ENCODE assay signal across 8 mouse cellular contexts in the genomic region with DNA sequence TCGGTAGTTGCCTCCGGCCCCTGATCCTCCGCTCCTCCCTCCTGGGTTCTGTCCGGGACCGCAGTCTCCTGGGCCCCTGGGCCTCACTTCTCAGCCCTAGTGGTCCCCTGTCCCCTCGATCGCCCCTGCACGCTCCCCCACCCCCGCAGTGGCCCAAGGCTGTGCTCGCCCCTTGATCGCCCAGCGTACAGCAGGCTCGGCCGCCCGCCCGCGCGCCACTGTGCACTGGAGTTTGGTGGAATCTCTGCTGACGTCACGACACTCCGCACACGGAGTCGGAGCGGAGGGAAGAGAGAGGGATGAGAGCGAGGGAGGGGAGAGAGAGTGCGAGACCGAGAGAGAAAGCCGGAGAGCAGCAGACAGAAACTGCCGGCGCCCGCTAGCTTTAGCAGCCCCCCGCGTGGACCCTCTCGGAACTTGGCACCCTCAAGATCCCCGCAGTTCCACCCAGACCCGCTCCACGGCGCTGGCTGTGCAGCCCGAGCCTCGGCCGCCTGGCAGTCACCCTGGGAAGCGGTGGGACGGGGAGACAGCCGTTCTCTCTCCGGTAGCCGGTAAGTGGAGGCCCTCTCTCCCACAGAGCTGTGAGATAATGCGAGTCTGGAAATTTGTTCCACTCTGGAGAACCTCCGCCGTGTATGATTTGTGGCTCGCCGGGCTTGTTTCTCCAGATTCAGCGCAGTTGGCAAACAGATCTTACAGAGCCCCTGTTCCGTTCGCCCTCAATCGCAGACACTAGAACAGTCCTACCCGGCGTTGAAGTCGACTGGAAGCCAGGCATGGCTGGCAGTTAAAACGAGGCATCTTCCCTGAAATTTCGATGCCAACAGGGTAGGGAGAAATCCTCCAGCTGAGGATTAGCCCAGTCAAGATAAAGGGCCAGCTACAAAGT. TPM values are rescaled to one million over a fixed set of nuclear protein-coding genes. Genes with fewer than 3 reads are reported as not detected.
A peak's percentile ranks its signal among the peaks of the same experiment; 100 is the strongest.
DNase-seq lines count a peak whose midpoint lies in the region; ATAC-seq lines count a peak whose summit lies in the region.

A gene (plus strand): TSS at position 270 of the 892 bp plus-strand sequence.

- WGBS in heart, embryonic 10.5 days = under 1% methylated on average over 60 of the region's 60 CpGs
- under 1% methylated on average over 60 of the region's 60 CpGs for WGBS in heart, embryonic 15.5 days
- 1% methylated on average over 60 of the region's 60 CpGs for WGBS in liver, embryonic 11.5 days
- under 1% methylated on average over 60 of the region's 60 CpGs for WGBS in stomach, embryonic 15.5 days

- peaks cover 43% of the 10 kb centered on the region for H3K4me1 ChIP-seq in heart, embryonic 10.5 days
- no peaks in the 10 kb centered on the region for H3K4me1 ChIP-seq in brown adipose tissue, adult 24 weeks (ENCODE audit: control insufficient read depth, insufficient read depth, insufficient read length, low read length)
- H3K4me1 ChIP-seq in heart, embryonic 15.5 days (replicated peaks) = peaks cover 34% of the 10 kb centered on the region
- no peaks in the 10 kb centered on the region for H3K4me1 ChIP-seq in liver, embryonic 11.5 days (replicated peaks; ENCODE audit: control insufficient read depth, insufficient read depth, low read length)
- H3K4me1 ChIP-seq in stomach, embryonic 15.5 days = peaks cover 22% of the 10 kb centered on the region

- no peaks in the 10 kb centered on the region for H3K36me3 ChIP-seq in heart, embryonic 10.5 days
- H3K36me3 ChIP-seq in heart, embryonic 15.5 days = no peaks in the 10 kb centered on the region
- H3K36me3 ChIP-seq in liver, embryonic 11.5 days (ENCODE audit: control insufficient read depth, insufficient read depth, low read length) = no peaks in the 10 kb centered on the region
- no peaks in the 10 kb centered on the region for H3K36me3 ChIP-seq in stomach, embryonic 15.5 days

- DNase-seq in heart, embryonic 10.5 days (ENCODE audit: low spot score) = peak; percentile 84
- DNase-seq in heart, adult 8-10 months (ENCODE audit: low spot score) = no peak
- DNase-seq in liver, embryonic 11.5 days (ENCODE audit: low spot score) = peak; percentile 59
- no peak for DNase-seq in left cerebral cortex, postnatal 10 days (ENCODE audit: extremely low spot score in 1 of 2, low spot score in 2 of 2)
- DNase-seq in cerebellum, adult 8-10 months = no peak

- H3K9ac ChIP-seq in heart, embryonic 15.5 days = peak within 1 kb of the TSS; percentile 42; the same call in 1 of the 2 replicates
- peak within 1 kb of the TSS; percentile 54; the same call in 1 of the 2 replicates for H3K9ac ChIP-seq in liver, embryonic 11.5 days (ENCODE audit: low read depth, low read length)
- H3K9ac ChIP-seq in stomach, embryonic 15.5 days = peak within 1 kb of the TSS; percentile 19; the same call in 1 of the 2 replicates

- H3K9me3 ChIP-seq in heart, embryonic 10.5 days = no peaks in the 10 kb centered on the region
- no peaks in the 10 kb centered on the region for H3K9me3 ChIP-seq in heart, embryonic 15.5 days (replicated peaks)
- no peaks in the 10 kb centered on the region for H3K9me3 ChIP-seq in liver, embryonic 11.5 days (ENCODE audit: control insufficient read depth, low read length)
- no peaks in the 10 kb centered on the region for H3K9me3 ChIP-seq in stomach, embryonic 15.5 days

- intact Hi-C loops in left cerebral cortex, postnatal 10 days (cut with DNase I) = no loop called here

- peak within 1 kb of the TSS; percentile 84 for H3K4me2 ChIP-seq in heart, embryonic 15.5 days
- H3K4me2 ChIP-seq in liver, embryonic 11.5 days = peak within 1 kb of the TSS; percentile 44
- peak within 1 kb of the TSS; percentile 66 for H3K4me2 ChIP-seq in stomach, embryonic 15.5 days

- peaks cover 95% of the 10 kb centered on the region for H3K27me3 ChIP-seq in heart, embryonic 10.5 days (ENCODE audit: insufficient read depth, poor library complexity, severe bottlenecking)
- peaks cover 92% of the 10 kb centered on the region for H3K27me3 ChIP-seq in heart, embryonic 15.5 days
- H3K27me3 ChIP-seq in liver, embryonic 11.5 days (replicated peaks; ENCODE audit: control insufficient read depth, insufficient read depth, low read length) = peaks cover 94% of the 10 kb centered on the region
- H3K27me3 ChIP-seq in stomach, embryonic 15.5 days (replicated peaks) = peaks cover 76% of the 10 kb centered on the region

- ATAC-seq in heart, embryonic 15.5 days (replicated peaks; ENCODE audit: insufficient number of reproducible peaks, insufficient read depth, low FRiP score, low read depth) = peak; percentile 61
- peak; percentile 34; the same call in 1 of the 2 replicates for ATAC-seq in liver, embryonic 11.5 days (replicated peaks; ENCODE audit: low FRiP score)
- peak; percentile 66; the same call in 1 of the 2 replicates for ATAC-seq in stomach, embryonic 15.5 days (ENCODE audit: insufficient read depth, low FRiP score, low read depth)

- H3K4me3 ChIP-seq in heart, embryonic 10.5 days = peak within 1 kb of the TSS; percentile 66
- H3K4me3 ChIP-seq in brown adipose tissue, adult 24 weeks (ENCODE audit: insufficient read depth, low read depth, low read length) = peak within 1 kb of the TSS; percentile 23
- peak within 1 kb of the TSS; percentile 47 for H3K4me3 ChIP-seq in heart, embryonic 15.5 days
- H3K4me3 ChIP-seq in liver, embryonic 11.5 days (ENCODE audit: low read depth, low read length) = peak within 1 kb of the TSS; percentile 40
- peak within 1 kb of the TSS; percentile 50 for H3K4me3 ChIP-seq in stomach, embryonic 15.5 days (replicated peaks)

- 0 out of 2 replicates have a peak within 1 kb of the TSS, but pooled peaks have one; percentile 59 for H3K27ac ChIP-seq in heart, embryonic 10.5 days
- H3K27ac ChIP-seq in brown adipose tissue, adult 24 weeks (replicated peaks; ENCODE audit: low read depth, low read length) = no peak within 1 kb of the TSS
- no peak within 1 kb of the TSS for H3K27ac ChIP-seq in heart, embryonic 15.5 days
- H3K27ac ChIP-seq in liver, embryonic 11.5 days (ENCODE audit: low read depth, low read length) = no peak within 1 kb of the TSS
- peak within 1 kb of the TSS; percentile 21; the same call in 1 of the 2 replicates for H3K27ac ChIP-seq in stomach, embryonic 15.5 days

RNA-seq across cellular contexts. Expression of the gene that starts here (rescaled TPM):
- 35.1 and 60.0 TPM in 2 replicates for polyA plus RNA-seq in heart, embryonic 10.5 days (2016; fragmentation: Nextera tagmentation; extraction: Ambion mirVana)
- 1 to 10 TPM in 1 of 4 experiments, under 1 TPM in 3; 0.57 to 1.4 (median 0.69) TPM for total RNA-seq in heart, adult 8-10 months (2022)
- 0.59 TPM in 1 of 2 replicates, not detected in the other for polyA plus RNA-seq in brown adipose tissue, adult 24 weeks (2012; ENCODE audit: insufficient read depth, insufficient read length, missing spikeins)
- polyA plus RNA-seq in heart, embryonic 15.5 days (2015; fragmentation: Nextera tagmentation; extraction: Ambion mirVana) = 15.0 and 19.2 TPM in 2 replicates
- 17.7 and 23.1 TPM in 2 replicates for polyA plus RNA-seq in liver, embryonic 11.5 days (2014; fragmentation: Nextera tagmentation; extraction: Ambion mirVana)
- 16.5 and 23.8 TPM in 2 replicates for polyA plus RNA-seq in stomach, embryonic 15.5 days (2015; fragmentation: Nextera tagmentation; extraction: Ambion mirVana)
- total RNA-seq in left cerebral cortex, postnatal 10 days (2021) = not detected

Comparison
In these comparisons a context has a peak if more than half of its experiments do, and no peak if none do; other contexts are left out.
1. DNase-seq: peak in heart, embryonic 10.5 days (single experiment) and liver, embryonic 11.5 days (single experiment); none in heart, adult 8-10 months (single experiment), left cerebral cortex, postnatal 10 days (0 of 2) and cerebellum, adult 8-10 months (single experiment).
2. H3K27ac ChIP-seq: peak in heart, embryonic 10.5 days (single experiment) and stomach, embryonic 15.5 days (single experiment); none in brown adipose tissue, adult 24 weeks (single experiment), heart, embryonic 15.5 days (single experiment) and liver, embryonic 11.5 days (single experiment).
3. Peak in every context shown above with its lines, with median percentiles within 50 percentile points of each other: H3K4me3 ChIP-seq, ATAC-seq, H3K4me2 ChIP-seq and H3K9ac ChIP-seq.